Mouse (Mus musculus) lung, embryonic 16.5 days (tissue): ENCODE measurements around the gene Auts2. TPM values are rescaled to one million over a fixed set of nuclear protein-coding genes. Genes with fewer than 3 reads are reported as not detected.

Source experiments
- ATAC-seq: fragments of 200-750 bp; cut with Nextera tagmentation; 2 replicates; pipeline ENCODE4 v1.8.0; 2017; ENCODE audit warnings: low read depth, mild to moderate bottlenecking, moderate library complexity
- H3K27ac ChIP-seq: fragments of 300-500 bp; sonication (generic); 2 replicates; pipeline ENCODE4 v1.5.1; 2014; ENCODE audit warnings: mild to moderate bottlenecking, control low read depth, low read length
- H3K27me3 ChIP-seq: fragments of 300-500 bp; sonication (generic); 2 replicates; pipeline ENCODE4 v1.6.1; 2014; ENCODE audit warnings: low read depth, low read length, mixed read lengths; ENCODE audit not compliant: control insufficient read depth, insufficient read depth
- H3K36me3 ChIP-seq: fragments of 300-500 bp; sonication (generic); 2 replicates; pipeline ENCODE4 v1.6.1; 2014; ENCODE audit warnings: low read length; ENCODE audit not compliant: control insufficient read depth, insufficient read depth
- H3K4me1 ChIP-seq: fragments of 300-500 bp; sonication (generic); replicated peaks from 2 replicates; pipeline ENCODE4 v1.6.1; 2014; ENCODE audit warnings: low read length, mixed read lengths; ENCODE audit not compliant: control insufficient read depth, insufficient read depth
- H3K4me2 ChIP-seq: fragments of 300-500 bp; sonication (generic); 2 replicates; pipeline ENCODE4 v1.6.1; 2014; ENCODE audit warnings: low read depth, low read length, control low read depth
- H3K4me3 ChIP-seq: fragments of 300-500 bp; sonication (generic); 2 replicates; pipeline ENCODE4 v1.5.1; 2014; ENCODE audit warnings: mild to moderate bottlenecking, low read length, control low read depth
- H3K9ac ChIP-seq: fragments of 300-500 bp; sonication (generic); 2 replicates; pipeline ENCODE4 v1.6.1; 2014; ENCODE audit warnings: low read length, control low read depth
- H3K9me3 ChIP-seq: fragments of 300-500 bp; sonication (generic); 2 replicates; pipeline ENCODE4 v1.6.1; 2016; ENCODE audit warnings: low read length; ENCODE audit not compliant: control insufficient read depth
- WGBS: fragments of 180-500 bp; shearing (Covaris S2); extraction: QIAGEN DNeasy Blood & Tissue Kit; methylation state at CpG from one replicate; pipeline ENCODE4 v1.1.7; 2014; 5-methylcytosine and 5-hydroxymethylcytosine counted together
- polyA plus RNA-seq: library from polyadenylated mRNA; unstranded; fragments of >200 nt; fragmentation: Nextera tagmentation; extraction: Ambion mirVana; gene quantifications from 2 replicates; pipeline ENCODE4 v1.2.1, GENCODE M21; 2015

The Auts2 gene
- polyA plus RNA-seq, 1 experiment from 2014 or later, result 12.3 TPM

DNA sequence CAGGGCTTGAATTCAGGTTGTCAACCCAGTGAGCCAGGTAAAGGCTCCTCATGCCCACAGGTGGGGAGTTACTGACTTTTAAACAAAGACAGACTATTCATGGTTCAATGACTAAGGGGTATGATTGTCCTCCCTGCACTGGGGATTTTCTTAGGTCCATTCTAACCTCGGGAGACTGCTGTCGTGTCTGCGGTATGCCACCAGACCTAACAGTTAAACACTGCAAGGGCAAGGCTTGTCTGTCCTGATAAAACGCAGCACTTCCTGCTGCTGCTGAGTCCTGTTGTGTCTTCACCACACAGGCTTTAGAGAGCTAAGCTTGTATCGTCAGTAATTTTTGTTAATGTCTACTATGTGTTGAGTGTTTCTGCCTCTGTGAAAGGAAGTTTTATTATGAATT lies 828.2 kb downstream of the Auts2 start:
- H3K27ac ChIP-seq, result no peak overlapping the region
- no peaks in the 10 kb centered on the region for H3K36me3 ChIP-seq
- no peaks in the 10 kb centered on the region for H3K9me3 ChIP-seq
- H3K4me2 ChIP-seq, result no peak overlapping the region
- H3K4me1 ChIP-seq, result peaks cover 7% of the 10 kb centered on the region
- no peak overlapping the region for H3K4me3 ChIP-seq
- no peak for ATAC-seq
- no peaks in the 10 kb centered on the region for H3K27me3 ChIP-seq
- WGBS, result 70% methylated on average over 5 of the region's 5 CpGs
- no peak overlapping the region for H3K9ac ChIP-seq

DNA sequence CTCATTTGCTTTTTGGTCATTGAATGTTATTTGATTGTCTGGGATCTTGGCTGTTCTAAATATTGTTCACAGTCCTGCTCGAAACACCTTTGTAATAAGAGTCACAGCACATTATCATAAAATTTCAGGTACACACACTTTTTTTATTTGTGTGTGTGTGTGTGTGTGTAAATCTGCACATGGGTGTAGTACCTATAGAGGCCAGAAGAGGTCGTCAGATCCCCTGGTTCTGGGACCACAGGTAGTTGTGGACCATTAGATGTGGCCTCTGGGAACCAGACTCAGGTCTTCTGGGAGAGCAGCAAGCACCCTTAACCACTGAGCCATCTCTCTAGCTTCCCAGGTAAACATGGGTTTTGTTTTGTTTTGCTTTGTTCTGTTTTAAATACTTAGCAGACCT lies 830.7 kb downstream of the Auts2 start:
- Histone ChIP-seq H3K27me3 (no peaks in the 10 kb centered on the region), H3K4me2 (no peak overlapping the region), H3K36me3 (no peaks in the 10 kb centered on the region), H3K9ac (no peak overlapping the region), H3K4me3 (no peak overlapping the region), H3K9me3 (no peaks in the 10 kb centered on the region), H3K27ac (no peak overlapping the region), H3K4me1 (peaks cover 7% of the 10 kb centered on the region)
- no peak for ATAC-seq
- WGBS, result 81% methylated on average over 2 of the region's 2 CpGs

DNA sequence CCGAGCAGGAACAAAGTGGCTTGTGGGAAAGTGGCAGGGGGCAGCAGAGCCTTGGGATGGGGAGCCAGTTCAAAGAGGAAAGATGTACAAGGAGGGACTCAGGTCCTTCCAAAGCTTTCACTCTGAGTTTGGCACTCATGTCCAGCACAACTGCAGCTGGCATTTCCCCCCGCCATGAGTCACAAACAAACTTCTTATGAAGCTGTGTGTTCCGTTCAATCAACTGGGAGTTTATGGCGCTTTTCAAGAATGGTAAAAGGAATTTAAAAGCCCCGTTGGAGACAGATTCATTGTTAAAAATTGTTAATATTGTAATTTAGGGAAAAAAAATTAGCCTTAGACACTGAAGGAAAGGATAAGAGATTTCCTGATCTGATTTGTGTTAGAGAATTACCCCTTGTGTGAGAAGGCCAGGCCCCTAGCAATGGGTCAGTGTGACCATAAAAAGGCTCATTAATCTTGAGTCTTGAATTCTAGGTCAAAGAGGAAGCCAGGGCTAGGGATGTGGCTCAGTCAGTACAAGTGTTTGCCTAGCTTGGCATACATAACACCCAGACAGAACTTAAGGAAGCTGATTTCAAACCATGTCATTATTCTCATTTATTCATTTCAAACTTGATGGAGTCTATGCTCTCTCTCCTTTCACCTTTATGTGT lies 831.5 kb downstream of the Auts2 start:
- no peak for ATAC-seq
- peak overlapping the region; percentile 36; the same call in 1 of the 2 replicates for H3K27ac ChIP-seq

DNA sequence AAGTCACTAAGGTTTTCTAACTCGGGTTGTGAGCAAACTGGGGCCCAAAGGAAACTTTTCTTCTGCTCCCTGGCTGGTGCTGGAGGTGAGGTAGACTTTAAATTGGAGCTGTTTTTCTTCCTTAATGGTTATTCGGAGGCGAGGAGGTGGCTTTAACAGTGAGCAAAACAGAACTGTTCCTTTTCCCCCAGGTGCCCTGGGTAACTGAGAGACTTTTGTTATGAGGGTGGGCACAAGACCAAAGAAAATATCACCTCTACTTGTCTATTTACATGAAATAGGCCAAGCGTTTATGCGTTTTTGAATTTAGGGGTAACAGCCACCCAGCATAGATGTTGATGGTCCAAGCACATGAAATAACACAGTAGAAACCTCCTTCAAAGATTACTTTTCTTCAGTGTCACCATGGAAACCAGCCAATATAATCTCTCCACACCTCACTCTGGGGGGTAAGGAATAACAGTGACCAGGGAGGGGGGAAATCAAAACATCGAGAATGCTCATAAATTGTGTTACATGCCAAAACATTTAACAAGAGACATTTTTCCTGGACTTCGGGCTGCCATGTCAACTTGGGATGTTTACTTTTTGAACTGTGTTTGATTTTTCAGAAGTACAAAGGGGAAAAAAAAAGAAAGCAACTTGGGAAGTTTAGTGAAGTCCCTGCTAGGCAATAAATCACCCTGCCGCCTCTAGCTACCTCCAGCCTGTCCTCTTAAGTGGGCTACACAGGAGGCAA lies 832.2 kb downstream of the Auts2 start:
- Histone ChIP-seq H3K4me1 (peaks cover 7% of the 10 kb centered on the region), H3K27me3 (no peaks in the 10 kb centered on the region), H3K4me3 (no peak overlapping the region), H3K4me2 (0 out of 2 replicates have a peak overlapping the region, but pooled peaks have one; percentile 11), H3K36me3 (no peaks in the 10 kb centered on the region), H3K27ac (peak overlapping the region; percentile 36; the same call in 1 of the 2 replicates), H3K9ac (no peak overlapping the region), H3K9me3 (no peaks in the 10 kb centered on the region)
- 29% methylated on average over 8 of the region's 8 CpGs for WGBS
- ATAC-seq, result peak; percentile 85

More for the DNA sequence above, 831.5 kb downstream of the Auts2 start:
- H3K27me3 ChIP-seq, result no peaks in the 10 kb centered on the region
- peaks cover 7% of the 10 kb centered on the region for H3K4me1 ChIP-seq
- H3K9me3 ChIP-seq, result no peaks in the 10 kb centered on the region
- no peak overlapping the region for H3K4me3 ChIP-seq
- 0 out of 2 replicates have a peak overlapping the region, but pooled peaks have one; percentile 11 for H3K4me2 ChIP-seq
- WGBS, result 23% methylated on average over 5 of the region's 5 CpGs
- H3K9ac ChIP-seq, result no peak overlapping the region
- H3K36me3 ChIP-seq, result no peaks in the 10 kb centered on the region

DNA sequence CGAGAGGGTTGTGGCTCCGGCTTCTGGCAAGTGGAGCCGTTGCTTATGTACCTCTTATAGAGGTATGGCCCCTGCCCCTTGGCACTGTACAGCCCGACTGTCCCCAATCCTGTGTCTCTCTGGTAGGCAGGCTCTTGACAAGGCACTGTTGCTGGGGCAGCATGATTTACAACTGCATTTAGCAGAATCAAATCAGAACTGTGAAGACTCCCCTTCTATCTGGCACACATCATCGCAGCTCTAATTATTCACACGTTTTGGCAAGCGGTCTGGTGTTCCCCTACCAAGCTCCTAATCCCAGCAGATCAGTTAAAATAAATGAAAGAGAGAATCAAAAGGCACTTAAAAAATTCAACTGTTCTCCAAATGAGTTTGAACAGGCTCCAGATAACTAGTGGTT lies 835.7 kb downstream of the Auts2 start:
- no peak for ATAC-seq
- peaks cover 7% of the 10 kb centered on the region for H3K4me1 ChIP-seq
- H3K27me3 ChIP-seq, result no peaks in the 10 kb centered on the region
- H3K4me2 ChIP-seq, result no peak overlapping the region
- no peaks in the 10 kb centered on the region for H3K36me3 ChIP-seq
- no peaks in the 10 kb centered on the region for H3K9me3 ChIP-seq
- H3K4me3 ChIP-seq, result no peak overlapping the region
- no peak overlapping the region for H3K9ac ChIP-seq
- 85% methylated on average over 7 of the region's 7 CpGs for WGBS
- no peak overlapping the region for H3K27ac ChIP-seq

DNA sequence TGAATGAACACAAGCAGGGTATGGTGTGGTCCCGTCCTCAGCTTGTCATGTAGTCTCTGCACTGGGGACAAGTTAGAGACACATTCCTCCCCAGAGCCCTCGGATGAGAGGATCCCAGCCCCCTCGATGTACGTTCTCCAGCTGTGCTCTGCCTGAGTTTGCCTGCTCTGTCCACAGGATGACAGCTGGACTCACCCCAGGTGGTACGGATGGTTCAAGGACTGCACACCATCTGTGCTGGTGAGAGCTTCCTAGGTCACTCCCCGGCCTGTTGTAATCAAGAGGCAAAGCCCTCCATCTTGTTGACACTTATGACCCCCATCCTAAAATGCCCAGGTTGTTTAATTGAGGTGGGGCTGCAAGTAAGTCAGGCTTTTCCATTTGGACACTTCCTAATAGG lies 839.4 kb downstream of the Auts2 start:
- H3K27me3 ChIP-seq, result no peaks in the 10 kb centered on the region
- H3K9me3 ChIP-seq, result no peaks in the 10 kb centered on the region
- no peak overlapping the region for H3K4me3 ChIP-seq
- H3K27ac ChIP-seq, result no peak overlapping the region
- 50% methylated on average over 6 of the region's 6 CpGs for WGBS
- H3K4me2 ChIP-seq, result no peak overlapping the region
- no peak for ATAC-seq
- no peaks in the 10 kb centered on the region for H3K4me1 ChIP-seq
- no peaks in the 10 kb centered on the region for H3K36me3 ChIP-seq
- H3K9ac ChIP-seq, result no peak overlapping the region

DNA sequence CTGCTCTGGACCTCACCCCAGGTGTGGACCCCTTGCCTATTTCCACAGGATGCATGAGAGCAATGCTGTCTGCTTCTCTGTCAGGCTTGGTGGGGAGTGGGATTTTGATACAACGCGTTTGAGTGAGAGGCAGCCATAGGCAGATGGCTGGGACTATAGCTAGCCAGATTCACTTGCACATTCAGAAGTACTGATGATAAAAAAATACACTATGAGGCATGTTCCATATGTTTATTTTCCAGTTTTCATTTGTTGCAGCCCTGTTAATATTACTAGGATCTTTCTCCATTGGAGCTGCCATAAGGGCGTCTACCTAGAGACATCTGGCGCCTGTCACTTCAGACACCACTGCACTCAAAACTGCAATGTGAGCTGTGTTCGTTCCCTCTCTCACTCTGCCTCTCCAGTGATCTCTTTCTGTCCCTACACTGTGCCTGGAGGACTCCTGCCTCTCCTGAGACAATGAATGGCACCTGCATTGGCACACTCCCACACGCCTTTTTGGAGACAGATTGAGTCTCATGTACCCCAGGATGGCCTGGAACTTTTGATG lies 840.2 kb downstream of the Auts2 start:
- no peak overlapping the region for H3K4me3 ChIP-seq
- H3K4me2 ChIP-seq, result no peak overlapping the region
- H3K4me1 ChIP-seq, result no peaks in the 10 kb centered on the region
- H3K36me3 ChIP-seq, result no peaks in the 10 kb centered on the region
- 84% methylated on average over 6 of the region's 6 CpGs for WGBS
- H3K9me3 ChIP-seq, result no peaks in the 10 kb centered on the region
- ATAC-seq, result no peak
- H3K27me3 ChIP-seq, result no peaks in the 10 kb centered on the region
- H3K27ac ChIP-seq, result no peak overlapping the region
- H3K9ac ChIP-seq, result no peak overlapping the region

DNA sequence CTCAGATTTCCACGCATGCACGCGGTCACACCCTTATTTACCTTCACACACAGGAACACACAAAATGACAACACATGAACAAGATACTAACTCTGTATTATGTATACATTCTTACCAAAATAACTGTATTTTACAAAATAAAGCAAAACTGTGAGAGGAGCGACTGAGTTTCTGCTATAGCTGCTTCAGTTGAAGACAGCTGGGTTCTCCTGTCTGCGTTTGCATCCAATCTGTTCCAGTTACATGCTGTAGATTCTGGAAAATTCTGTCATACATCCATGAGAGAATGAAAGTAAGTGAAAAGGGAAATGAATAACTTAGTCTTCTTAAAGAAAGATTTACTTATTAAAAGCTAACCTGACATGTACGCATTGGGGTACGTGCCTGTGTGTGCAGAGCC lies 844.2 kb downstream of the Auts2 start:
- no peaks in the 10 kb centered on the region for H3K4me1 ChIP-seq
- no peaks in the 10 kb centered on the region for H3K9me3 ChIP-seq
- ATAC-seq, result no peak
- H3K36me3 ChIP-seq, result no peaks in the 10 kb centered on the region
- no peak overlapping the region for H3K4me3 ChIP-seq
- no peak overlapping the region for H3K9ac ChIP-seq
- H3K27me3 ChIP-seq, result no peaks in the 10 kb centered on the region
- WGBS, result 96% methylated on average over 7 of the region's 7 CpGs
- H3K27ac ChIP-seq, result no peak overlapping the region
- no peak overlapping the region for H3K4me2 ChIP-seq

DNA sequence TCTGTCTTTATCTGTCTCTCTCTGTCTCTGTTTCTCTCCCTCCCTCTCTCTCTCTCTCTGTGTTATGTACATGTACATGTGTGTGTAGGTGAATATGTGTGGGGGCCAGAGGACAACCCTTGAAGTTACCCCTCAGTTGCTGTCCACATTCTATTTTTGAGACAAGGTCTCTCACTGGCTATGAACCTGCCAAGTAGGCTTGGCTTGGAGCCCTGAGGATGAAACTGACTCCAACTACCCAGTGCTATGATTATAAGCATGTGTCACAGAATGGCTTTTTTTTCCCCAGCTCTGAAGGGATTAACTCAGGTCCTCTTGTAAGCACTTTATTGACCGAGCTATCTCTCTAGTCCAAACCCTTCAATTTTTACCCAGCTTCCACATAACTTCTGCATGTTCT lies 852.4 kb downstream of the Auts2 start:
- ATAC-seq, result no peak
- H3K27me3 ChIP-seq, result no peaks in the 10 kb centered on the region
- no peak overlapping the region for H3K9ac ChIP-seq
- 85% methylated on average over 1 of the region's 1 CpGs for WGBS
- no peaks in the 10 kb centered on the region for H3K9me3 ChIP-seq
- H3K4me2 ChIP-seq, result no peak overlapping the region
- H3K4me3 ChIP-seq, result no peak overlapping the region
- H3K36me3 ChIP-seq, result no peaks in the 10 kb centered on the region
- H3K27ac ChIP-seq, result no peak overlapping the region
- H3K4me1 ChIP-seq, result no peaks in the 10 kb centered on the region
